Mouse (Mus musculus) kidney, embryonic 14.5 days (tissue): Measurements from ENCODE around the gene Hist1h4n. TPM values are rescaled to one million over a fixed set of nuclear protein-coding genes. Genes with fewer than 3 reads are reported as not detected.
"Not testable (repeated sequence)": the region's sequence is repeated elsewhere in the genome, so short reads cannot be mapped to it uniquely, and the experiment has no call there.

Source experiments
- ATAC-seq: fragments of 200-750 bp; cut with Nextera tagmentation; 2 replicates; pipeline ENCODE4 v1.8.0; 2017; ENCODE audit warnings: moderate number of reproducible peaks, mild to moderate bottlenecking, moderate TSS enrichment, moderate library complexity; ENCODE audit not compliant: low FRiP score, low TSS enrichment
- H3K27ac ChIP-seq: fragments of 300-500 bp; sonication (generic); 2 replicates; pipeline ENCODE4 v1.5.1; 2014; ENCODE audit warnings: low read depth, mild to moderate bottlenecking, low read length, moderate library complexity, mixed read lengths
- H3K27me3 ChIP-seq: fragments of 300-500 bp; sonication (generic); 2 replicates; pipeline ENCODE4 v1.6.1; 2014; ENCODE audit warnings: mild to moderate bottlenecking, low read length; ENCODE audit not compliant: control insufficient read depth, insufficient read depth
- H3K36me3 ChIP-seq: fragments of 300-500 bp; sonication (generic); 2 replicates; pipeline ENCODE4 v1.6.1; 2014; ENCODE audit warnings: low read length, mixed read lengths; ENCODE audit not compliant: control insufficient read depth, insufficient read depth
- H3K4me1 ChIP-seq: fragments of 300-500 bp; sonication (generic); 2 replicates; pipeline ENCODE4 v1.6.1; 2014; ENCODE audit warnings: low read length, mixed read lengths; ENCODE audit not compliant: control insufficient read depth, insufficient read depth
- H3K4me2 ChIP-seq: fragments of 300-500 bp; sonication (generic); replicated peaks from 2 replicates; pipeline ENCODE4 v1.6.1; 2014; ENCODE audit warnings: low read depth, mild to moderate bottlenecking, low read length
- H3K4me3 ChIP-seq: fragments of 300-500 bp; sonication (generic); 2 replicates; pipeline ENCODE4 v1.5.1; 2014; ENCODE audit warnings: mild to moderate bottlenecking, low read length
- H3K9ac ChIP-seq: fragments of 300-500 bp; sonication (generic); 2 replicates; pipeline ENCODE4 v1.6.1; 2014; ENCODE audit warnings: low read depth, mild to moderate bottlenecking, low read length, moderate library complexity
- H3K9me3 ChIP-seq: fragments of 300-500 bp; sonication (generic); 2 replicates; pipeline ENCODE4 v1.6.1; 2016; ENCODE audit warnings: low read length; ENCODE audit not compliant: control insufficient read depth
- WGBS: fragments of 180-500 bp; shearing (Covaris S2); extraction: QIAGEN DNeasy Blood & Tissue Kit; methylation state at CpG from one replicate; pipeline ENCODE4 v1.1.7; 2014; 5-methylcytosine and 5-hydroxymethylcytosine counted together
- microRNA-seq: library from miRNA; unstranded; fragments of <30 nt; microRNA quantifications from one replicate; pipeline ENCODE4, GENCODE M21; 2016
- polyA plus RNA-seq: library from polyadenylated mRNA; unstranded; fragments of >200 nt; fragmentation: Nextera tagmentation; extraction: Ambion mirVana; gene quantifications from 2 replicates; pipeline ENCODE4 v1.2.1, GENCODE M21; 2014

The Hist1h4n gene
- polyA plus RNA-seq, 1 experiment from 2014 or later: 23.1 TPM

GRCm38 (mm10) chr13:21786899-21787629, 44.9 kb downstream of the Hist1h4n start, which contains the start of the genes Hist1h2an and Hist1h2bp:
Gene Hist1h2an, minus strand, starts transcription at chr13:21787218.
Gene Hist1h2bp, plus strand, starts transcription at chr13:21787461.
- Histone ChIP-seq H3K27ac (peak within 1 kb of the TSS; percentile 91), H3K4me3 (peak within 1 kb of the TSS; percentile 34), H3K9ac (peak within 1 kb of the TSS; percentile 59), H3K4me2 (peak within 1 kb of the TSS; percentile 44), H3K4me1 (peaks cover 24% of the 10 kb centered on the region; the same call in 1 of the 2 replicates)
- H3K36me3 ChIP-seq, H3K9me3 ChIP-seq, H3K27me3 ChIP-seq: not testable (repeated sequence)
- peak; percentile 97 for ATAC-seq
- WGBS: 0% methylated on average over 32 of the region's 63 CpGs

DNA sequence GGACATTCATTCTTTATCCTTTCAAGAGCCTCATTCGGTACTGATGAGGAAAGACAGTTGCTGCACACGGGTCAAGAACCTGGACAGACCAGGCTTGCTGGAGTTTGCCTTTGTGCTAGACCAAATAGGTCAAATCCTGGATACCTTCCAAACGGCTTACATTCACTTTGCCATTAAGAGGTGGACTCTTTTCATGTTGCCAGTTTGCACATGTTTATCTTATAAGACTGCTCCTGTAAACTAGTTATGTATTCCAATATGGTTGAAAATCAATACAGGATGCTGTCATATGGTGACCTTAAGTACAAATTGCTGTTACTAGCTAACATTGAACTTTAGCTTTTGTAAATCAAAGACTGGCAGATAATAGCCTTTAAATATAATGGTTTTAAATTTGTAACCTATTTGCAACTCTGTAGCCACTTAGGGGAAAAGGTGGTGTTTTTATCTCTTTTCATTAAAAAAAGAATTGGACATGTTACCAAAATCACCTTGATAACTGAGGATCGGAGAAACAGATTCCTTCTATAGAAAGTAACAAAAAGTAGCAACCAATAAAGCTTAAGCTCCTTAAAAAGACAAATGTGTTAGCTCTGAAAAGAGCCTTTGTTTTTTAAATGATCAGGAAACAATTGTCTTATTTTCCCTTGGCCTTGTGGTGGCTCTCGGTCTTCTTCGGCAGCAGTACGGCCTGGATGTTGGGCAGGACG, 45.7 kb downstream of the Hist1h4n start:
- H3K27me3 ChIP-seq: no peaks in the 10 kb centered on the region
- peak overlapping the region; percentile 34 for H3K4me3 ChIP-seq
- no peaks in the 10 kb centered on the region for H3K36me3 ChIP-seq
- peak overlapping the region; percentile 91 for H3K27ac ChIP-seq
- ATAC-seq: no peak
- H3K9ac ChIP-seq: peak overlapping the region; percentile 58
- H3K9me3 ChIP-seq: no peaks in the 10 kb centered on the region
- H3K4me2 ChIP-seq: peak overlapping the region; percentile 44
- peaks cover 24% of the 10 kb centered on the region; the same call in 1 of the 2 replicates for H3K4me1 ChIP-seq
- 6% methylated on average over 8 of the region's 8 CpGs for WGBS

- Histone ChIP-seq H3K4me3 (peak overlapping the region; percentile 45; the same call in 1 of the 2 replicates), H3K27ac (peak overlapping the region; percentile 95), H3K27me3 (no peaks in the 10 kb centered on the region), H3K9ac (peak overlapping the region; percentile 52; the same call in 1 of the 2 replicates), H3K9me3 (no peaks in the 10 kb centered on the region), H3K4me2 (peak overlapping the region; percentile 44), H3K36me3 (no peaks in the 10 kb centered on the region), H3K4me1 (peaks cover 28% of the 10 kb centered on the region)
- WGBS: 33% methylated on average over 6 of the region's 6 CpGs
- ATAC-seq: no peak
Observed at GRCm38 (mm10) chr13:21784311-21784710, 47.7 kb downstream of the Hist1h4n start.

DNA sequence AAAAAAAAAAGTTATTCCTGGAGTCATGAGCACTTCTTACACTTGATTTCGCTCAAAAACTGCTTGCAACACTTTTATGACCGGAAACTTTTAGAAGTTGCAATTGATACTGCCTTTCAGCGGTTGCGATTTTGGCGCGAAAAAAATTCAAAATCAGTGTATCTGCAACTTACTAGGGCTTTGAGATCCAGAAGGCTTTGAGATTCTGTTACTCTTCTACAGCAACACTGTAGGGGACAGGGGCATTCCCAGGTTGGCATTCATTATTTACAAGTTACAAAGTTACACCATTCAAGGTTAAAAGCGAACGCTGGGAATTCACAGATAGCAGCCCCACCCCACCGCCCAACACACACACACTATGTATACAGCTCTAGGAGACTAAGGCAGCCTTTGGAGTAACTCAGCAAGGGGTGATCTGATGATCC, 48.2 kb downstream of the Hist1h4n start:
- Histone ChIP-seq H3K4me3 (peak overlapping the region; percentile 45), H3K36me3 (no peaks in the 10 kb centered on the region), H3K27me3 (no peaks in the 10 kb centered on the region), H3K4me2 (peak overlapping the region; percentile 44), H3K27ac (peak overlapping the region; percentile 95), H3K9ac (peak overlapping the region; percentile 52; the same call in 1 of the 2 replicates), H3K4me1 (peaks cover 24% of the 10 kb centered on the region), H3K9me3 (no peaks in the 10 kb centered on the region)
- ATAC-seq: no peak
- WGBS: 3% methylated on average over 9 of the region's 9 CpGs

DNA sequence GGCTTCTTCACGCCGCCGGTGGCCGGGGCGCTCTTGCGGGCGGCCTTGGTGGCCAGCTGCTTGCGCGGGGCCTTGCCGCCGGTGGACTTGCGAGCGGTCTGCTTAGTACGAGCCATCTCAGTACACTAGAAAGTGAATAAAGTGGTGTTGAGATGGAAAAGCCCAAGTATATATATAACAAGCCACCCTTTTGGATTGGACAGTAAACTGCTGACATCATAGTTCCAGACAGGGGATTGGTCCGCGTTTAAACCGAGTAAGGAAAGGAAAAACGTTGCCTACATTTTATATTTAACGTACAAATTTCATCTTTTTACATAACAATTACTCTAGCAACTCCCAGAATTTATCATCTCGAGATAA, 48.8 kb downstream of the Hist1h4n start, which contains the start of gene Hist1h3i:
Gene Hist1h3i (minus strand): TSS at position 116 of the 363 bp plus-strand sequence.
- ATAC-seq: peak; percentile 71
- peak within 1 kb of the TSS; percentile 44 for H3K4me2 ChIP-seq
- WGBS: under 1% methylated on average over 15 of the region's 20 CpGs
- peaks cover 20% of the 10 kb centered on the region for H3K4me1 ChIP-seq
- H3K27ac ChIP-seq: peak within 1 kb of the TSS; percentile 95
- H3K36me3 ChIP-seq: no peaks in the 10 kb centered on the region
- no peaks in the 10 kb centered on the region for H3K9me3 ChIP-seq
- no peaks in the 10 kb centered on the region for H3K27me3 ChIP-seq
- peak within 1 kb of the TSS; percentile 63 for H3K9ac ChIP-seq
- H3K4me3 ChIP-seq: peak within 1 kb of the TSS; percentile 45

DNA sequence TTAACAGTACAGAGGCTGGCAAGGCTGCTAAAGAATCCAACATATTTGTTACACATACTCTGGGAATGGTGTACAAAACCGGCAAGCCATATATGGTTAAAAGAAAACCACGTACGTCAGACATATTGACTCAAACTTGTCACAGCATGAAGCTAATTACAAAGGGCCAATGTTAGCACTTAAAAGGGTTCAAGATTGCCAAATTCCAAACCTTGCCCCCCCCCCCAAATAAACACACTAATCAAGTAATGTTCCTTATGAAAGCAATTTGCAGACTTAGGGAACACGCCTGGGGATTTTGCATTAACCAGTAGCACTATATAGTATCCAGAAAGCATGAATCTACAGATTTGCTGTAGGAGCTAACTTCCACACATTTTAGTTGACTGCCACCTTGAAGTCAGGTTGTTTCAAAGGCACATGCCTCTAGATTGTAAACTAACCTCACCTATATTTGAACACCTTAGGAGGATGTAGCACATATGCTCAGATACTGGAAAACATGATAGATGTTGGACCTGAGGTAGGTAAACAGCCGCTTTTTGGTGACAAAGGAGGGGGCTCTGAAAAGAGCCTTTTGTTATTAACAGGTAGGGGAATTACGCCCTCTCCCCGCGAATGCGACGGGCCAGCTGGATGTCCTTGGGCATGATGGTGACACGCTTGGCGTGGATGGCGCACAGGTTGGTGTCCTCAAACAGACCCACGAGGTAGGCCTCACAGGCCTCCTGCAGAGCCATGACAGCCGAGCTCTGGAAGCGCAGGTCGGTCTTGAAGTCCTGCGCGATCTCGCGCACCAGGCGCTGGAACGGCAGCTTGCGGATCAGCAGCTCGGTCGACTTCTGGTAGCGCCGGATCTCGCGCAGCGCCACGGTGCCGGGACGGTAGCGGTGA, 49.4 kb downstream of the Hist1h4n start:
- Histone ChIP-seq H3K9ac (peak overlapping the region; percentile 63), H3K4me3 (peak overlapping the region; percentile 45), H3K4me2 (peak overlapping the region; percentile 44), H3K4me1 (peaks cover 21% of the 10 kb centered on the region), H3K27ac (peak overlapping the region; percentile 95)
- not testable (repeated sequence) for H3K9me3 ChIP-seq, H3K27me3 ChIP-seq, ATAC-seq, H3K36me3 ChIP-seq
- 2% methylated on average over 12 of the region's 35 CpGs for WGBS

Small RNAs within 50 kb of the gene (microRNA-seq; reads per million reads assigned to microRNA genes)
- gene Gm19658: not detected
- not detected for gene Gm44346
- not detected for gene Gm44466

Other genes with a start within 250 kb of the Hist1h4n start
- gene Olfr1362, start 218.2 kb downstream of the Hist1h4n start, polyA plus RNA-seq: not detected in 2 replicates
- gene Olfr11, start 189.7 kb downstream of the Hist1h4n start, polyA plus RNA-seq: 0.07 TPM in 1 of 2 replicates, not detected in the other
- not detected in 2 replicates for gene Olfr1361, start 168.8 kb downstream of the Hist1h4n start, polyA plus RNA-seq
- not detected in 2 replicates for gene Olfr1360, start 154.8 kb downstream of the Hist1h4n start, polyA plus RNA-seq
- not detected in 2 replicates for gene Olfr1359, start 134.1 kb downstream of the Hist1h4n start, polyA plus RNA-seq
- 3.3 and 5.5 TPM in 2 replicates for gene Hist1h2bl, start 116.1 kb downstream of the Hist1h4n start, polyA plus RNA-seq
- gene Hist1h2ai, start 115.8 kb downstream of the Hist1h4n start, polyA plus RNA-seq: 28.1 and 88.2 TPM in 2 replicates
- 11.7 and 35.9 TPM in 2 replicates for gene Hist1h3h, start 114.5 kb downstream of the Hist1h4n start, polyA plus RNA-seq
- gene Hist1h2bm, start 110.2 kb downstream of the Hist1h4n start, polyA plus RNA-seq: 6.8 and 12.6 TPM in 2 replicates
- gene Hist1h4j, start 97.1 kb downstream of the Hist1h4n start, polyA plus RNA-seq: 2.4 and 2.6 TPM in 2 replicates
- gene Hist1h4k, start 81.7 kb downstream of the Hist1h4n start, polyA plus RNA-seq: 2.9 and 7.8 TPM in 2 replicates
- gene Hist1h2ak, start 78.4 kb downstream of the Hist1h4n start, polyA plus RNA-seq: 18.5 and 21.7 TPM in 2 replicates
- gene Hist1h2bn, start 78.1 kb downstream of the Hist1h4n start, polyA plus RNA-seq: 2.0 and 11.0 TPM in 2 replicates
- gene Hist1h1b, start 51.6 kb downstream of the Hist1h4n start, polyA plus RNA-seq: 18.8 and 27.0 TPM in 2 replicates
- gene Hist1h3i, start 48.8 kb downstream of the Hist1h4n start, polyA plus RNA-seq: 212 and 289 TPM in 2 replicates
- 11.0 and 12.2 TPM in 2 replicates for gene Hist1h2an, start 45.0 kb downstream of the Hist1h4n start, polyA plus RNA-seq
- 1.9 and 4.3 TPM in 2 replicates for gene Hist1h2bp, start 44.7 kb downstream of the Hist1h4n start, polyA plus RNA-seq
- 25.4 and 40.2 TPM in 2 replicates for gene Hist1h2bq, start 22.0 kb downstream of the Hist1h4n start, polyA plus RNA-seq
- gene Hist1h2ao, start 21.7 kb downstream of the Hist1h4n start, polyA plus RNA-seq: 2.5 TPM in 1 of 2 replicates, not detected in the other
- not detected in 2 replicates for gene Hist1h4m, start 20.4 kb downstream of the Hist1h4n start, polyA plus RNA-seq
- gene Hist1h2ap, start 1.3 kb upstream of the Hist1h4n start, polyA plus RNA-seq: 4,540 and 6,439 TPM in 2 replicates
- gene Hist1h2br, start 1.5 kb upstream of the Hist1h4n start, polyA plus RNA-seq: 27.1 and 42.5 TPM in 2 replicates
- gene Zfp184, start 112.9 kb upstream of the Hist1h4n start, polyA plus RNA-seq: 15.5 and 17.9 TPM in 2 replicates
- 0.36 TPM in 1 of 2 replicates, not detected in the other for gene Pom121l2, start 149.0 kb upstream of the Hist1h4n start, polyA plus RNA-seq
- not detected in 2 replicates for gene Prss16, start 177.5 kb upstream of the Hist1h4n start, polyA plus RNA-seq
- gene Hist1h2ah, start 203.4 kb upstream of the Hist1h4n start, polyA plus RNA-seq: 8.6 and 14.9 TPM in 2 replicates
- 14.1 and 26.0 TPM in 2 replicates for gene Hist1h2bk, start 203.7 kb upstream of the Hist1h4n start, polyA plus RNA-seq
- 33.2 and 38.0 TPM in 2 replicates for gene Hist1h4i, start 209.2 kb upstream of the Hist1h4n start, polyA plus RNA-seq
- 81.2 and 125 TPM in 2 replicates for gene Hist1h2ag, start 210.7 kb upstream of the Hist1h4n start, polyA plus RNA-seq
- 18.7 and 33.9 TPM in 2 replicates for gene Hist1h2bj, start 211.0 kb upstream of the Hist1h4n start, polyA plus RNA-seq